ENCODE assay signal across 11 mouse cellular contexts in genomic region chr7:6753440-6753839, GRCm38 (mm10). TPM values are rescaled to one million over a fixed set of nuclear protein-coding genes. Genes with fewer than 3 reads are reported as not detected.
DNase-seq lines count a peak whose midpoint lies in the region; ATAC-seq and TF ChIP-seq lines count a peak whose summit lies in the region.
"Had no signal": no experiment of that assay in that cellular context is flagged by ENCODE, and none has a peak within 500 bp of the region (broad histone marks: within the 10 kb centered on the region; RNA-seq: fewer than 3 reads in every experiment).

No protein-coding gene starts in this region.

- TF ChIP-seq CTCF in forebrain, postnatal 0 days (IDR thresholded peaks at IDR 0.05; ENCODE audit: low read depth), result no peak

- H3K9me3 ChIP-seq in forebrain, postnatal 0 days (ENCODE audit: low read length), result no peaks in the 10 kb centered on the region
- no peaks in the 10 kb centered on the region for H3K9me3 ChIP-seq in midbrain, embryonic 11.5 days (ENCODE audit: control insufficient read depth, low read length)
- H3K9me3 ChIP-seq: G1E had no signal

- WGBS in forebrain, postnatal 0 days, result 15% methylated on average over 4 of the region's 4 CpGs
- WGBS in midbrain, embryonic 11.5 days, result 7% methylated on average over 4 of the region's 4 CpGs

- no peak overlapping the region for H3K4me3 ChIP-seq in forebrain, postnatal 0 days (ENCODE audit: low read depth, low read length)
- H3K4me3 ChIP-seq in midbrain, embryonic 11.5 days (ENCODE audit: low read depth, low read length), result no peak overlapping the region

- H3K36me3 ChIP-seq in forebrain, postnatal 0 days (ENCODE audit: insufficient read depth), result no peaks in the 10 kb centered on the region
- no peaks in the 10 kb centered on the region for H3K36me3 ChIP-seq in midbrain, embryonic 11.5 days (ENCODE audit: control insufficient read depth, insufficient read depth, low read length)
- H3K36me3 ChIP-seq: G1E had no signal

- intact Hi-C loops in left cerebral cortex, postnatal 36 days (cut with DNase I), result no loop called here

- H3K9ac ChIP-seq in forebrain, postnatal 0 days, result no peak overlapping the region
- no peak overlapping the region for H3K9ac ChIP-seq in midbrain, embryonic 11.5 days (ENCODE audit: low read length)

- H3K27ac ChIP-seq in forebrain, postnatal 0 days (ENCODE audit: low read depth, low read length), result no peak overlapping the region
- H3K27ac ChIP-seq in midbrain, embryonic 11.5 days (ENCODE audit: low read depth, low read length), result no peak overlapping the region

- H3K4me1 ChIP-seq in forebrain, postnatal 0 days (ENCODE audit: insufficient read depth), result no peaks in the 10 kb centered on the region
- peaks cover 10% of the 10 kb centered on the region for H3K4me1 ChIP-seq in midbrain, embryonic 11.5 days (ENCODE audit: control insufficient read depth, insufficient read depth, low read length)

- no peaks in the 10 kb centered on the region for H3K27me3 ChIP-seq in forebrain, postnatal 0 days (ENCODE audit: insufficient read depth, low read length)
- H3K27me3 ChIP-seq in midbrain, embryonic 11.5 days (ENCODE audit: control insufficient read depth, insufficient read depth, low read length), result no peaks in the 10 kb centered on the region

- peak; percentile 20 for DNase-seq in ES-CJ7 (ENCODE audit: low read depth, low spot score)
- peak; percentile 75 for DNase-seq in embryo, embryonic 10 days (ENCODE audit: low spot score)
- peak; percentile 41 for DNase-seq in forebrain, postnatal 0 days
- peak; percentile 90 for DNase-seq in midbrain, embryonic 11.5 days (ENCODE audit: low spot score, missing footprints)
- DNase-seq in adrenal gland, adult 8-10 months, result no peak
- no peak for DNase-seq in left cerebral cortex, postnatal 36 days (ENCODE audit: low spot score in 2 of 2)
- no peak for DNase-seq in natural killer cell, adult 2 months (ENCODE audit: low spot score in 2 of 2)
- DNase-seq: kidney, adult 18-20 months had no signal

- H3K4me2 ChIP-seq in forebrain, postnatal 0 days (ENCODE audit: low read depth), result no peak overlapping the region
- H3K4me2 ChIP-seq in midbrain, embryonic 11.5 days, result no peak overlapping the region

- ATAC-seq in forebrain, postnatal 0 days, result peak; percentile 94
- ATAC-seq in midbrain, embryonic 11.5 days (ENCODE audit: low FRiP score), result peak; percentile 87

RNA-seq across cellular contexts. Expression of gene Usp29, which starts 23.1 kb away (rescaled TPM):
- total RNA-seq in forebrain, postnatal 0 days (2014; rRNA removed), result 61.8 and 97.8 TPM in 2 replicates
- 10.8 and 21.9 TPM in 2 replicates for polyA plus RNA-seq in forebrain, postnatal 0 days (2015; fragmentation: Nextera tagmentation; extraction: Ambion mirVana)
- 10.2 and 10.7 TPM in 2 replicates for polyA plus RNA-seq in midbrain, embryonic 11.5 days (2014; fragmentation: Nextera tagmentation; extraction: Ambion mirVana)
- 1 to 10 TPM; 1.6 to 2.0 (median 1.8) TPM for total RNA-seq in adrenal gland, adult 8-10 months (2022)
- 10 to 100 TPM; 32.8 to 44.1 TPM for total RNA-seq in left cerebral cortex, postnatal 36 days (2021)
- total RNA-seq: common myeloid progenitor, adult 5-6 weeks had no signal
- polyA plus RNA-seq: gonadal fat pad, adult 2 months had no signal

RNA-seq across cellular contexts. Expression of gene Peg3, which starts 23.2 kb away (rescaled TPM):
- 81.1 and 139 TPM in 2 replicates for total RNA-seq in forebrain, postnatal 0 days (2014; rRNA removed)
- 18.1 and 43.7 TPM in 2 replicates for polyA plus RNA-seq in forebrain, postnatal 0 days (2015; fragmentation: Nextera tagmentation; extraction: Ambion mirVana)
- polyA plus RNA-seq in midbrain, embryonic 11.5 days (2014; fragmentation: Nextera tagmentation; extraction: Ambion mirVana), result 85.3 and 90.1 TPM in 2 replicates
- 10 to 100 TPM; 34.9 to 51.0 (median 38.2) TPM for total RNA-seq in adrenal gland, adult 8-10 months (2022)
- total RNA-seq in left cerebral cortex, postnatal 36 days (2021), result 100 to 1,000 TPM; 176 to 235 TPM
- total RNA-seq: common myeloid progenitor, adult 5-6 weeks had no signal

RNA-seq across cellular contexts. Expression of gene Zim1, which starts 57.2 kb away (rescaled TPM):
- 20.5 and 29.1 TPM in 2 replicates for total RNA-seq in forebrain, postnatal 0 days (2014; rRNA removed)
- polyA plus RNA-seq in forebrain, postnatal 0 days (2015; fragmentation: Nextera tagmentation; extraction: Ambion mirVana), result 2.6 and 4.7 TPM in 2 replicates
- polyA plus RNA-seq in midbrain, embryonic 11.5 days (2014; fragmentation: Nextera tagmentation; extraction: Ambion mirVana), result 0.93 and 1.6 TPM in 2 replicates
- total RNA-seq in adrenal gland, adult 8-10 months (2022), result 1 to 10 TPM; 2.5 to 4.0 (median 3.0) TPM
- total RNA-seq in left cerebral cortex, postnatal 36 days (2021), result 1 to 10 TPM; 2.6 to 6.4 TPM
- total RNA-seq: common myeloid progenitor, adult 5-6 weeks had no signal
- polyA plus RNA-seq: G1E had no signal

Comparison
In these comparisons a context has a peak if more than half of its experiments do, and no peak if none do; other contexts are left out.
1. DNase-seq: peak in ES-CJ7 (single experiment), embryo, embryonic 10 days (single experiment), forebrain, postnatal 0 days (single experiment) and midbrain, embryonic 11.5 days (single experiment); none in adrenal gland, adult 8-10 months (single experiment), left cerebral cortex, postnatal 36 days (0 of 2) and natural killer cell, adult 2 months (0 of 2).
2. RNA of gene Usp29, which starts 23.1 kb away (total RNA-seq): 61.8 to 97.8 TPM in forebrain, postnatal 0 days and 32.8 to 44.1 TPM in left cerebral cortex, postnatal 36 days; 1.6 to 2.0 TPM in adrenal gland, adult 8-10 months; every median in the first group is over 10 times any median in the second.